Mouse (Mus musculus) midbrain, embryonic 12.5 days (tissue): ENCODE measurements around the gene Armt1. TPM values are rescaled to one million over a fixed set of nuclear protein-coding genes. Genes with fewer than 3 reads are reported as not detected.

Experiments used
- ATAC-seq: fragments of 200-750 bp; cut with Nextera tagmentation; 2 replicates; pipeline ENCODE4 v1.8.0; 2017; ENCODE audit warnings: low read depth, moderate TSS enrichment, moderate library complexity; ENCODE audit not compliant: low FRiP score
- H3K27ac ChIP-seq: fragments of 300-500 bp; sonication (generic); replicated peaks from 2 replicates; pipeline ENCODE4 v1.5.1; 2016; ENCODE audit warnings: mild to moderate bottlenecking
- H3K27me3 ChIP-seq: fragments of 300-500 bp; sonication (generic); 2 replicates; pipeline ENCODE4 v1.6.1; 2016; ENCODE audit warnings: mild to moderate bottlenecking
- H3K36me3 ChIP-seq: fragments of 300-500 bp; sonication (generic); 2 replicates; pipeline ENCODE4 v1.6.1; 2016
- H3K4me1 ChIP-seq: fragments of 300-500 bp; sonication (generic); 2 replicates; pipeline ENCODE4 v1.6.1; 2016
- H3K4me2 ChIP-seq: fragments of 300-500 bp; sonication (generic); replicated peaks from 2 replicates; pipeline ENCODE4 v1.6.1; 2016; ENCODE audit warnings: mild to moderate bottlenecking, moderate library complexity
- H3K4me3 ChIP-seq: fragments of 300-500 bp; sonication (generic); 2 replicates; pipeline ENCODE4 v1.5.1; 2016; ENCODE audit warnings: mild to moderate bottlenecking
- H3K9ac ChIP-seq: fragments of 300-500 bp; sonication (generic); replicated peaks from 2 replicates; pipeline ENCODE4 v1.6.1; 2016; ENCODE audit warnings: mild to moderate bottlenecking, moderate library complexity
- H3K9me3 ChIP-seq: fragments of 300-500 bp; sonication (generic); 2 replicates; pipeline ENCODE4 v1.6.1; 2016; ENCODE audit warnings: mild to moderate bottlenecking
- WGBS: fragments of 180-500 bp; shearing (Covaris S2); methylation state at CpG from one replicate; pipeline ENCODE4 v1.1.7; 2016; 5-methylcytosine and 5-hydroxymethylcytosine counted together
- polyA plus RNA-seq: library from polyadenylated mRNA; unstranded; fragments of >200 nt; fragmentation: Nextera tagmentation; extraction: Ambion mirVana; gene quantifications from 2 replicates; pipeline ENCODE4 v1.2.1, GENCODE M21; 2016

Armt1 gene
- polyA plus RNA-seq, 1 experiment from 2014 or later = 23.1 TPM

GRCm38 (mm10) chr10:4492045-4492444 is 59.8 kb downstream of the Armt1 start:
- 39% methylated on average over 1 of the region's 1 CpGs for WGBS
- Histone ChIP-seq H3K27me3 (no peaks in the 10 kb centered on the region), H3K4me3 (no peak overlapping the region), H3K9me3 (no peaks in the 10 kb centered on the region), H3K36me3 (no peaks in the 10 kb centered on the region), H3K9ac (no peak overlapping the region), H3K4me2 (no peak overlapping the region), H3K4me1 (no peaks in the 10 kb centered on the region), H3K27ac (no peak overlapping the region)
- no peak for ATAC-seq

GRCm38 (mm10) chr10:4492909-4493308 is 60.6 kb downstream of the Armt1 start:
- ATAC-seq = no peak
- Histone ChIP-seq H3K27ac (no peak overlapping the region), H3K4me2 (no peak overlapping the region), H3K4me1 (no peaks in the 10 kb centered on the region), H3K9ac (no peak overlapping the region), H3K9me3 (no peaks in the 10 kb centered on the region), H3K27me3 (no peaks in the 10 kb centered on the region), H3K4me3 (no peak overlapping the region), H3K36me3 (no peaks in the 10 kb centered on the region)
- WGBS = 15% methylated on average over 4 of the region's 4 CpGs

- no peak overlapping the region for H3K4me2 ChIP-seq
- H3K9ac ChIP-seq = no peak overlapping the region
- no peaks in the 10 kb centered on the region for H3K27me3 ChIP-seq
- 93% methylated on average over 8 of the region's 8 CpGs for WGBS
- ATAC-seq = no peak
- H3K4me1 ChIP-seq = no peaks in the 10 kb centered on the region
- H3K4me3 ChIP-seq = no peak overlapping the region
- H3K27ac ChIP-seq = no peak overlapping the region
- H3K9me3 ChIP-seq = no peaks in the 10 kb centered on the region
- no peaks in the 10 kb centered on the region for H3K36me3 ChIP-seq
Measured at GRCm38 (mm10) chr10:4503251-4503650, 71.0 kb downstream of the Armt1 start.

Other genes starting within 250 kb of the Armt1 start
- 67.9 and 79.2 TPM in 2 replicates for gene Akap12, start 166.1 kb upstream of the Armt1 start, polyA plus RNA-seq
- 23.3 and 23.4 TPM in 2 replicates for gene Zbtb2, start 44.4 kb upstream of the Armt1 start, polyA plus RNA-seq
- 49.0 and 53.7 TPM in 2 replicates for gene Rmnd1, start 79 bp upstream of the Armt1 start, polyA plus RNA-seq
- 0.05 and 0.14 TPM in 2 replicates for gene Ccdc170, start 50.0 kb downstream of the Armt1 start, polyA plus RNA-seq
- 0.13 TPM in 1 of 2 replicates, not detected in the other for gene Esr1, start 179.1 kb downstream of the Armt1 start, polyA plus RNA-seq